Mouse (Mus musculus) cerebellum, adult 2 months (tissue): ENCODE data around the gene Pram1. TPM values are rescaled to one million over a fixed set of nuclear protein-coding genes. Genes with fewer than 3 reads are reported as not detected.
A peak's percentile ranks its signal among the peaks of the same experiment; 100 is the strongest.

Source experiments
- DNase-seq, 2 experiments: peaks; one replicate each; pipeline ENCODE4 v3.0.0; 2021
- H3K27ac ChIP-seq: fragments of 200-500 bp; 2 replicates; pipeline ENCODE4 v1.5.1; 2012; ENCODE audit warnings: low read length, control low read depth, inconsistent platforms; ENCODE audit not compliant: insufficient read depth
- H3K27me3 ChIP-seq: fragments of 200-500 bp; 2 replicates; pipeline ENCODE4 v1.6.1; 2012; ENCODE audit warnings: inconsistent platforms, mild to moderate bottlenecking, low read length, moderate library complexity; ENCODE audit not compliant: control insufficient read depth, insufficient read depth
- H3K4me1 ChIP-seq: fragments of 200-500 bp; 2 replicates; pipeline ENCODE4 v1.6.1; 2011; ENCODE audit warnings: low read length; ENCODE audit not compliant: control insufficient read depth, insufficient read depth
- H3K4me3 ChIP-seq: fragments of 200-500 bp; replicated peaks from 2 replicates; pipeline ENCODE3; 2011; ENCODE audit warnings: mild to moderate bottlenecking, low read depth, low read length, control low read depth; ENCODE audit not compliant: insufficient read depth
- CTCF ChIP-seq: fragments of 200-500 bp; IDR thresholded peaks from 2 replicates; pipeline ENCODE4 v1.5.1; 2011; ENCODE audit warnings: low read depth, mild to moderate bottlenecking, control low read depth, low read length, moderate library complexity, borderline replicate concordance; ENCODE audit not compliant: insufficient read depth
- POLR2A ChIP-seq: fragments of 200-500 bp; IDR thresholded peaks from 2 replicates; pipeline ENCODE4 v1.6.1; 2011; ENCODE audit warnings: low read length, control low read depth, borderline replicate concordance; ENCODE audit not compliant: insufficient read depth
- WGBS: fragments of 180-500 bp; shearing (Covaris S2); methylation state at CpG from one replicate; pipeline ENCODE4 v1.1.7; 2018; 5-methylcytosine and 5-hydroxymethylcytosine counted together
- polyA plus RNA-seq: library from polyadenylated mRNA; depleted of rRNA; stranded (reverse); fragments of >200 nt; gene quantifications from 2 replicates; pipeline ENCODE4 v1.2.3, GENCODE M21; 2012

Pram1 gene
- polyA plus RNA-seq, 1 experiment = 2.8 TPM

DNA sequence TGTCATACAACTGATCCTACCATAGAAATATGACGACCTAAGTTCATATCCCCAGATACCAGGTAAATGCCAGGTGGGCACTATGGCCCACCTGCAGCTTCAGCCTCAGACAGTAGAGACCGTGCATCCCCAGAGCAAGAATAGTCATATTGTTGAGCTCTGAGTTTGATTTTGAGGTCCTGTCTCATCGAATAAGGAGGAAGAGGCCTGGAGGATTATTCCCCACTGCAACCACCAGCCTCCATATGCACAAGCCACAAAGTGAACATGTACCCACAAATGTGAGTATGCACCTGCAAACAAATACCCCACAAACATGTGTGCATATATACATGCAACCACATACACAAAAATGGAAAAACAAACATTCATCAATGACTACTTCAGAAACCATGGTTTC is 10.6 kb upstream of the Pram1 start:
- no peak for TF ChIP-seq CTCF
- TF ChIP-seq POLR2A = no peak
- Histone ChIP-seq H3K4me1 (peaks cover 25% of the 10 kb centered on the region), H3K4me3 (no peak overlapping the region), H3K27me3 (no peaks in the 10 kb centered on the region), H3K27ac (no peak overlapping the region)
- WGBS = 93% methylated on average over 3 of the region's 3 CpGs
- DNase-seq = no peak

DNA sequence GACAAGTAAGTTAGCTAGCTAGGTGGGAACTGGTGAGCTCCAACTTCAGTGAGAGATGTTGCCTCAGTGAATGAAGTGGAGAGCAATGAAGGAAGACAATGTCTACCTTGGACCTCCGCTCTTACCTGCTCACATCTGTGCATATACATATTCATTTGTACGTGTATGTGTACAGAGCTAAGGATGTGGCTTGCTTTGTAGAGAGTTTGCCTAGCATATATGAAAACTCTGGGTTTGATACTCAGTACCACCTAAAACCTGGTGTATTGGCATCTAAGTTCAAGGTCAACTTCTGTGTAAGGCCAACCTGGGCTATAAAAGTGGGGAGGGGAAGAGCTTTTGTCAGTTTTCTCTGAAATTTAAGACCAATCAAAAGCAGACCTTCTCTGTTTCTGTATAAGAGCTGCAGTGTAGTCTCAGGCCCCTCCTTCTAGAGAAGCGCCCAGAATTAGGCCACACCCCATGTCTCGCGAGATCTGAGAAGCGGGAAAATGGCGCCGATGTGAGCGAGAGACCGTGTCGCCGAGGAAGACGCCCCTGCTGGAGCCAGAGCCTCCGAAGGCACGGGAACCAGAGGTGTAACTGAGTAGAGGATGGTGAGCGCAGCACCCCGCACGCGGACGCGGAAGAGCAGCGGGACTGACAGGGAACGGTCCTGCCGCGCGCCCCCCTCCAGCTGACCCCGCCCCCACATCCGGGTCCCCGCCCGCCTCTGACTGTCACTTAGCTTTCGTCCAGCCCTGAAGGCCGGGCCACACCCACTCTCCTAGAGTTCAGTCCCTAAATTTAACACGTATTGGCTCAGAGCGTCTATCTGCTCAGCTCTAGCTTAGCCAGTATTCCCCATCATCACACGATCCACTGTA is 9.0 kb upstream of the Pram1 start, which contains the start of gene Zfp414:
Gene Zfp414, plus strand, starts transcription at position 470 of the 866 bp plus-strand sequence.
- peak within 1 kb of the TSS; percentile 85 for H3K27ac ChIP-seq
- WGBS = 4% methylated on average over 35 of the region's 35 CpGs
- H3K27me3 ChIP-seq = no peaks in the 10 kb centered on the region
- H3K4me1 ChIP-seq = peaks cover 28% of the 10 kb centered on the region
- TF ChIP-seq POLR2A (peak; percentile 92), CTCF (no peak)
- peak; percentile 90 to 92 for DNase-seq
- H3K4me3 ChIP-seq = peak within 1 kb of the TSS; percentile 89

GRCm38 (mm10) chr17:33629487-33630125 is 8.2 kb upstream of the Pram1 start:
- Histone ChIP-seq H3K27ac (peak overlapping the region; percentile 34; the same call in 1 of the 2 replicates), H3K27me3 (no peaks in the 10 kb centered on the region), H3K4me1 (peaks cover 28% of the 10 kb centered on the region), H3K4me3 (peak overlapping the region; percentile 89)
- WGBS = 51% methylated on average over 12 of the region's 12 CpGs
- TF ChIP-seq CTCF = no peak
- TF ChIP-seq POLR2A = no peak
- peak; percentile 33 to 44 for DNase-seq

DNA sequence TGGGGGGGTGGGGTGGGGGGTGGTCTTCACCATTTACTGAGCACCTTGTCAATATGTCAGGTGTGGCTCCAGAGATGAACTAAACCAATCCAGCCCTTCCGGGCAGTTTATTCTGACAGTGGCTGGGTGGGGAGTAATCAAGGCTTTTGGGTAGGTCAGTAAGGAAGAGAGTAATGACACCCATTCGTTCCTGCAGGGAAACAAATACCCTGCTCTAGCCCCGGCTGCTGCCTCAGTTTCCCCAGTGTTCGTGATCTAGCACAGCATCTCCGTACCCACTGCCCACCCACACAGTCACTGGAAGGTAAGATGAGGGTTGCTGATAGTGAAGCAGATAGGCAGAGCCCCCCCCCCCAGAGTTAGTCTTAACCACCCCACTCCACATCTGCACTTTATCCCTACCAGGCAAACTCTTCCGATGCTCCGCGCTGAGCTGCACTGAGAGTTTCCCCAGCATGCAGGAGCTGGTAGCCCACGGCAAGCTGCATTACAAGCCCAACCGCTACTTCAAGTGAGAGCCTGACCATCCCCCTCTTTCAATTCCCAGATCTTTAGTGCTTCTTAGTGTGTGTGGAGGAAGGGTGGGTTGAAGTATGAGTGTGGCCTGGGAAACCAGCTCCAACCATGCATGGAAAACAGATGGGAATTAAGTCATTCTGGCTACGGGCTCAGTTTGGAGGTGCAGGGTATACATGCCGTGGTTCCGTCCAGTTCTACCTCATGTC is 7.5 kb upstream of the Pram1 start:
- no peak for DNase-seq
- H3K4me3 ChIP-seq = peak overlapping the region; percentile 35
- whole genome bisulfite sequencing = 59% methylated on average over 13 of the region's 13 CpGs
- H3K4me1 ChIP-seq = peaks cover 28% of the 10 kb centered on the region
- H3K27ac ChIP-seq = peak overlapping the region; percentile 81
- TF ChIP-seq CTCF (no peak), POLR2A (no peak)
- no peaks in the 10 kb centered on the region for H3K27me3 ChIP-seq

- DNase-seq = peak in 1 of 2 experiments; percentile 41
- peak overlapping the region; percentile 7 for H3K4me3 ChIP-seq
- no peak for TF ChIP-seq POLR2A
- TF ChIP-seq CTCF = no peak
- peaks cover 28% of the 10 kb centered on the region for H3K4me1 ChIP-seq
- WGBS = 58% methylated on average over 9 of the region's 9 CpGs
- no peaks in the 10 kb centered on the region for H3K27me3 ChIP-seq
- H3K27ac ChIP-seq = peak overlapping the region; percentile 81
These were observed 6.6 kb upstream of the Pram1 start for GRCm38 (mm10) chr17:33631236-33631635.

DNA sequence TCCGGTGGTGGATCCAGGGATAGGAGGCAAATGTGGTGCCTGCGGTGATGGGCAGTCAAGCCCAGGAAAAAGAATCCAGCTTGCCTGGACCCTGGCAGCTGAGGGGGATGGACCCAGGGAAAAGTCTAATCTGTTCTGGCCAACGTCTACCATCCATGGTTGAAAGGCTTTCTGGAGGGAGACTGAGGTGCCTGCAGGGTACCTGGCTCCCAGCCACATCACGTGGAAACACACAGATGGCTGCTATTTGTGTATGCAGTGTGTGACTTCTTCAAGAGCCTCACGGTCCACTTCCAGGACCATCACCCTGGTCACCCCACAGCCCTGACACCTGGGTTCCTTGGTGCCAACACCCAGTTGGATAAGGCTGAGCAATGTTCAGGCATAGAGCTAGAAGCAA is 6.1 kb upstream of the Pram1 start:
- peaks cover 28% of the 10 kb centered on the region for H3K4me1 ChIP-seq
- TF ChIP-seq CTCF (no peak), POLR2A (peak; percentile 25; the same call in 1 of the 2 replicates)
- H3K27ac ChIP-seq = peak overlapping the region; percentile 81
- no peaks in the 10 kb centered on the region for H3K27me3 ChIP-seq
- H3K4me3 ChIP-seq = peak overlapping the region; percentile 4
- DNase-seq = peak; percentile 86 to 89
- 5% methylated on average over 5 of the region's 5 CpGs for WGBS

- H3K4me1 ChIP-seq = peaks cover 4% of the 10 kb centered on the region
- no peaks in the 10 kb centered on the region for H3K27me3 ChIP-seq
- no peak for DNase-seq
- 49% methylated on average over 2 of the region's 2 CpGs for WGBS
- H3K27ac ChIP-seq = no peak overlapping the region
- H3K4me3 ChIP-seq = no peak overlapping the region
- TF ChIP-seq POLR2A = no peak
- no peak for TF ChIP-seq CTCF
These were observed 818 bp upstream of the Pram1 start for GRCm38 (mm10) chr17:33637038-33637437.
